Mouse (Mus musculus) liver, embryonic 14.5 days (tissue): ENCODE data around the gene Snx1. TPM values are rescaled to one million over a fixed set of nuclear protein-coding genes. Genes with fewer than 3 reads are reported as not detected.

Experiments used
- ATAC-seq: fragments of 200-750 bp; cut with Nextera tagmentation; 2 replicates; pipeline ENCODE4 v1.8.0; 2017; ENCODE audit warnings: moderate number of reproducible peaks, mild to moderate bottlenecking, moderate library complexity; ENCODE audit not compliant: insufficient read depth
- DNase-seq, 3 experiments: peaks; one replicate each; pipeline ENCODE4 v3.0.0-alpha.2; 2012 to 2013; ENCODE audit warnings: low read depth in 3 of 3, low spot score in 3 of 3
- H3K27ac ChIP-seq: fragments of 300-500 bp; sonication (generic); 2 replicates; pipeline ENCODE4 v1.5.1; 2014; ENCODE audit warnings: moderate library complexity, mild to moderate bottlenecking, control low read depth, inconsistent platforms
- H3K27me3 ChIP-seq: fragments of 300-500 bp; sonication (generic); 2 replicates; pipeline ENCODE4 v1.6.1; 2014; ENCODE audit warnings: mild to moderate bottlenecking, low read length, moderate library complexity; ENCODE audit not compliant: control insufficient read depth, insufficient read depth
- H3K36me3 ChIP-seq: fragments of 300-500 bp; sonication (generic); replicated peaks from 2 replicates; pipeline ENCODE4 v1.6.1; 2014; ENCODE audit warnings: low read depth; ENCODE audit not compliant: control insufficient read depth, insufficient read depth
- H3K4me1 ChIP-seq, 2 experiments: fragments of 200-500 bp in 1 of 2; fragments of 300-500 bp in 1 of 2; sonication (generic) in 1 of 2; replicated peaks; 2 replicates each; pipeline ENCODE4 v1.6.1; 2012 to 2014; ENCODE audit warnings: antibody characterized with exemption in 1 of 2, inconsistent platforms in 1 of 2, low read length in 1 of 2; ENCODE audit not compliant: control insufficient read depth in 2 of 2, insufficient read depth in 2 of 2
- H3K4me2 ChIP-seq: fragments of 300-500 bp; sonication (generic); 2 replicates; pipeline ENCODE4 v1.6.1; 2014; ENCODE audit warnings: low read depth, mild to moderate bottlenecking, control low read depth, moderate library complexity
- H3K4me3 ChIP-seq, 2 experiments: fragments of 200-500 bp in 1 of 2; fragments of 300-500 bp in 1 of 2; sonication (generic) in 1 of 2; 2 replicates each; pipeline ENCODE4 v1.5.1; 2012 to 2014; ENCODE audit warnings: low read depth in 2 of 2, low read length in 2 of 2, mild to moderate bottlenecking in 2 of 2, control low read depth in 1 of 2, inconsistent platforms in 1 of 2, moderate library complexity in 1 of 2; ENCODE audit not compliant: insufficient read depth in 1 of 2
- H3K9ac ChIP-seq: fragments of 300-500 bp; sonication (generic); replicated peaks from 2 replicates; pipeline ENCODE4 v1.6.1; 2014; ENCODE audit warnings: mild to moderate bottlenecking, control low read depth, moderate library complexity
- H3K9me3 ChIP-seq: fragments of 300-500 bp; sonication (generic); 2 replicates; pipeline ENCODE4 v1.6.1; 2016; ENCODE audit warnings: low read length, mixed read lengths; ENCODE audit not compliant: control insufficient read depth
- CTCF ChIP-seq: IDR thresholded peaks from 2 replicates; pipeline ENCODE4 v1.5.1; 2016; ENCODE audit warnings: antibody characterized with exemption, low read depth, control low read depth
- EP300 ChIP-seq: IDR thresholded peaks from 2 replicates; pipeline ENCODE4 v1.6.1; 2016; ENCODE audit warnings: antibody characterized with exemption, low read depth
- WGBS: fragments of 180-500 bp; shearing (Covaris S2); extraction: QIAGEN DNeasy Blood & Tissue Kit; methylation state at CpG from one replicate; pipeline ENCODE4 v1.1.7; 2014; ENCODE audit not compliant: insufficient replicate concordance; 5-methylcytosine and 5-hydroxymethylcytosine counted together
- polyA plus RNA-seq, 2 experiments: library from polyadenylated mRNA; depleted of rRNA in 1 of 2; stranded (reverse) in 1 of 2; unstranded in 1 of 2; fragments of >200 nt; fragmentation: Nextera tagmentation in 1 of 2; extraction: Ambion mirVana in 1 of 2; gene quantifications; 2 replicates each; pipeline versions ENCODE4 v1.2.1 to v1.2.3; 2012 to 2014

The Snx1 gene
- polyA plus RNA-seq, 2 experiments, result 47.7 to 66.0 TPM

- no peak overlapping the region for H3K27ac ChIP-seq
- WGBS, result 75% methylated on average over 3 of the region's 3 CpGs
- no peaks in the 10 kb centered on the region for H3K9me3 ChIP-seq
- DNase-seq (no peak), ATAC-seq (no peak)
- TF ChIP-seq CTCF (no peak), EP300 (no peak)
- no peak overlapping the region for H3K4me3 ChIP-seq
- H3K4me2 ChIP-seq, result no peak overlapping the region
- no peaks in the 10 kb centered on the region for H3K4me1 ChIP-seq
- peaks cover 2% of the 10 kb centered on the region; the same call in 1 of the 2 replicates for H3K27me3 ChIP-seq
- H3K9ac ChIP-seq, result no peak overlapping the region
- H3K36me3 ChIP-seq, result peaks cover 22% of the 10 kb centered on the region
Observed at GRCm38 (mm10) chr9:66084171-66084570, 42.2 kb downstream of the Snx1 start.

- Histone ChIP-seq H3K4me3 (no peak overlapping the region), H3K9me3 (no peaks in the 10 kb centered on the region), H3K27me3 (peaks cover 16% of the 10 kb centered on the region), H3K9ac (no peak overlapping the region), H3K36me3 (peaks cover 3% of the 10 kb centered on the region), H3K4me2 (no peak overlapping the region), H3K27ac (no peak overlapping the region), H3K4me1 (peaks cover 0 to 2% of the 10 kb centered on the region in 2 experiments; a peak in 1 of 4 replicates)
- 53% methylated on average over 4 of the region's 4 CpGs for WGBS
- ATAC-seq, result no peak
- DNase-seq, result no peak
- TF ChIP-seq EP300 (no peak), CTCF (no peak)
Observed at GRCm38 (mm10) chr9:66081999-66082398, 44.4 kb downstream of the Snx1 start.

GRCm38 (mm10) chr9:66080804-66081459 lies 45.5 kb downstream of the Snx1 start:
- 76% methylated on average over 3 of the region's 3 CpGs for WGBS
- ATAC-seq (no peak), DNase-seq (no peak)
- Histone ChIP-seq H3K4me2 (no peak overlapping the region), H3K4me1 (peaks cover 0 to 4% of the 10 kb centered on the region in 2 experiments; a peak in 1 of 4 replicates), H3K9ac (no peak overlapping the region), H3K27ac (no peak overlapping the region), H3K4me3 (no peak overlapping the region), H3K36me3 (no peaks in the 10 kb centered on the region), H3K9me3 (no peaks in the 10 kb centered on the region), H3K27me3 (peaks cover 17% of the 10 kb centered on the region)
- TF ChIP-seq CTCF, result no peak
- no peak for TF ChIP-seq EP300

- Histone ChIP-seq H3K4me1 (peaks cover 0 to 4% of the 10 kb centered on the region in 2 experiments; a peak in 2 of 4 replicates), H3K36me3 (no peaks in the 10 kb centered on the region), H3K27me3 (peaks cover 21% of the 10 kb centered on the region), H3K4me3 (no peak overlapping the region), H3K27ac (no peak overlapping the region), H3K4me2 (no peak overlapping the region), H3K9me3 (no peaks in the 10 kb centered on the region), H3K9ac (no peak overlapping the region)
- DNase-seq (no peak), ATAC-seq (no peak)
- WGBS, result 25% methylated on average over 14 of the region's 14 CpGs
- TF ChIP-seq CTCF (no peak), EP300 (no peak)
Observed at GRCm38 (mm10) chr9:66078493-66078892, 47.9 kb downstream of the Snx1 start.

GRCm38 (mm10) chr9:66078072-66078471 lies 48.3 kb downstream of the Snx1 start:
- Histone ChIP-seq H3K27me3 (peaks cover 21% of the 10 kb centered on the region), H3K36me3 (no peaks in the 10 kb centered on the region), H3K27ac (no peak overlapping the region), H3K4me3 (no peak overlapping the region), H3K4me1 (peaks cover 0 to 4% of the 10 kb centered on the region in 2 experiments; a peak in 2 of 4 replicates), H3K9me3 (no peaks in the 10 kb centered on the region), H3K9ac (no peak overlapping the region), H3K4me2 (no peak overlapping the region)
- no peak for DNase-seq
- ATAC-seq, result no peak
- WGBS, result 69% methylated on average over 3 of the region's 3 CpGs
- TF ChIP-seq EP300, result no peak
- TF ChIP-seq CTCF, result no peak
